Mouse (Mus musculus) heart, embryonic 11.5 days (tissue): ENCODE measurements around the gene Rgl1. TPM values are rescaled to one million over a fixed set of nuclear protein-coding genes. Genes with fewer than 3 reads are reported as not detected.
A peak's percentile ranks its signal among the peaks of the same experiment; 100 is the strongest.
"Not testable (repeated sequence)": the region's sequence is repeated elsewhere in the genome, so short reads cannot be mapped to it uniquely, and the experiment has no call there.

ENCODE experiments used
- ATAC-seq: fragments of 200-750 bp; cut with Nextera tagmentation; replicated peaks from 2 replicates; pipeline ENCODE4 v1.8.0; 2017; ENCODE audit warnings: moderate library complexity; ENCODE audit not compliant: insufficient number of reproducible peaks, low FRiP score, low TSS enrichment
- H3K27ac ChIP-seq: fragments of 300-500 bp; sonication (generic); 2 replicates; pipeline ENCODE4 v1.5.1; 2014; ENCODE audit warnings: mild to moderate bottlenecking, low read depth, low read length
- H3K27me3 ChIP-seq: fragments of 300-500 bp; sonication (generic); 2 replicates; pipeline ENCODE4 v1.6.1; 2014; ENCODE audit warnings: mild to moderate bottlenecking, low read length, mixed read lengths; ENCODE audit not compliant: control insufficient read depth, insufficient read depth
- H3K36me3 ChIP-seq: fragments of 300-500 bp; sonication (generic); 2 replicates; pipeline ENCODE4 v1.6.1; 2014; ENCODE audit warnings: mild to moderate bottlenecking, low read length, moderate library complexity, mixed read lengths; ENCODE audit not compliant: control insufficient read depth, insufficient read depth
- H3K4me1 ChIP-seq: fragments of 300-500 bp; sonication (generic); 2 replicates; pipeline ENCODE4 v1.6.1; 2014; ENCODE audit warnings: low read length; ENCODE audit not compliant: control insufficient read depth, insufficient read depth
- H3K4me2 ChIP-seq: fragments of 300-500 bp; sonication (generic); 2 replicates; pipeline ENCODE4 v1.6.1; 2014; ENCODE audit warnings: mild to moderate bottlenecking, moderate library complexity
- H3K4me3 ChIP-seq: fragments of 300-500 bp; sonication (generic); 2 replicates; pipeline ENCODE4 v1.5.1; 2014; ENCODE audit warnings: low read depth, low read length
- H3K9ac ChIP-seq: fragments of 300-500 bp; sonication (generic); 2 replicates; pipeline ENCODE4 v1.6.1; 2014; ENCODE audit warnings: mild to moderate bottlenecking, low read depth, low read length, moderate library complexity
- H3K9me3 ChIP-seq: fragments of 300-500 bp; sonication (generic); replicated peaks from 2 replicates; pipeline ENCODE4 v1.6.1; 2016; ENCODE audit warnings: low read length; ENCODE audit not compliant: control insufficient read depth
- WGBS: fragments of 180-500 bp; shearing (Covaris S2); extraction: QIAGEN DNeasy Blood & Tissue Kit; methylation state at CpG from one replicate; pipeline ENCODE4 v1.1.7; 2014; ENCODE audit not compliant: insufficient replicate concordance; 5-methylcytosine and 5-hydroxymethylcytosine counted together
- polyA plus RNA-seq: library from polyadenylated mRNA; unstranded; fragments of >200 nt; fragmentation: Nextera tagmentation; extraction: Ambion mirVana; gene quantifications from 2 replicates; pipeline ENCODE4 v1.2.1, GENCODE M21; 2014

The Rgl1 gene
- polyA plus RNA-seq, 1 experiment from 2014 or later, result 61.0 TPM

DNA sequence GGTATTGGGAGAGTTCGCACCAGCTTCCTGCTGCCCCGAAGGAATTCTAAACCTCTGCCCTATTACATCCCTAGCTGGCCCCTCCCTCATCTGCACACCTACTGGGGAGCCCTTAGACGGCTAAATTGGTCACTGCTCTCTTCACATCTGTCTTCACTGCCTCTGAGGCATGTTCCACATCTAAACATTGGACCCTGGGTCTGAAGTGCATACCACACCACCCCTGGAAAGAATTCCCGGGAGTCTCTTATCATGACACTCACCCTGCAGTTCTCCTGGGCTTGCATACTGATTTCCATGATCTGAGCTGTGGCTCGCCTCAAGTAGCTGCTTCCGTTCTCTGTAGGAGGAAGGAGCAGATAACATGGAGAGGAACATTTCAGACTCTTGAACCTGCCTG, 24.7 kb upstream of the Rgl1 start:
- H3K4me2 ChIP-seq, result peak overlapping the region; percentile 45

DNA sequence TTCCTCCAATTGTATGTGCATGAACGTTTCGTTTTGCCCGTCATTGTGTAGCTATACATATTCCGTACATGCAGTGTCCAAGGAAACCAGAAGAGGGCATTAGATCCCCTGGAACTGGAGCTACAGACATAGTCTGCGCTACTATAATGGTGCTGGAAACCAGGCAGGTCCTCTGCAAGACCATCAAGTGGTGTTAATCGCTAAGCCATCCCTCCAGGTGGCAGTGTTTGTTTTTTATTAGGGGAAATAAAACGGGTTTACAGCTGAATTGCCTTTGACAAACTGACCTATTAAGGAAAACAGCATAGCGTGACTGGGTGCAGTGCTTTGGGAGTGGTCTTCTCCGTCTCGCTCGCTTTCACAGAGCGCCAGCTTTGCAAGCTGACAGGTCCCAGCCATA, 24.1 kb upstream of the Rgl1 start:
- peak overlapping the region; percentile 45 for H3K4me2 ChIP-seq
- no peak for ATAC-seq
- WGBS, result 21% methylated on average over 12 of the region's 12 CpGs
- H3K4me1 ChIP-seq, result peaks cover 22% of the 10 kb centered on the region
- no peaks in the 10 kb centered on the region for H3K27me3 ChIP-seq
- no peaks in the 10 kb centered on the region for H3K36me3 ChIP-seq
- no peak overlapping the region for H3K4me3 ChIP-seq
- no peak overlapping the region for H3K9ac ChIP-seq
- peak overlapping the region; percentile 82 for H3K27ac ChIP-seq
- no peaks in the 10 kb centered on the region for H3K9me3 ChIP-seq

More for the DNA sequence above, 24.7 kb upstream of the Rgl1 start:
- no peak overlapping the region for H3K4me3 ChIP-seq
- peak; percentile 74 for ATAC-seq
- no peaks in the 10 kb centered on the region for H3K9me3 ChIP-seq
- peaks cover 22% of the 10 kb centered on the region for H3K4me1 ChIP-seq
- H3K27ac ChIP-seq, result peak overlapping the region; percentile 82
- H3K9ac ChIP-seq, result no peak overlapping the region
- H3K27me3 ChIP-seq, result no peaks in the 10 kb centered on the region
- no peaks in the 10 kb centered on the region for H3K36me3 ChIP-seq
- WGBS, result 5% methylated on average over 6 of the region's 6 CpGs

DNA sequence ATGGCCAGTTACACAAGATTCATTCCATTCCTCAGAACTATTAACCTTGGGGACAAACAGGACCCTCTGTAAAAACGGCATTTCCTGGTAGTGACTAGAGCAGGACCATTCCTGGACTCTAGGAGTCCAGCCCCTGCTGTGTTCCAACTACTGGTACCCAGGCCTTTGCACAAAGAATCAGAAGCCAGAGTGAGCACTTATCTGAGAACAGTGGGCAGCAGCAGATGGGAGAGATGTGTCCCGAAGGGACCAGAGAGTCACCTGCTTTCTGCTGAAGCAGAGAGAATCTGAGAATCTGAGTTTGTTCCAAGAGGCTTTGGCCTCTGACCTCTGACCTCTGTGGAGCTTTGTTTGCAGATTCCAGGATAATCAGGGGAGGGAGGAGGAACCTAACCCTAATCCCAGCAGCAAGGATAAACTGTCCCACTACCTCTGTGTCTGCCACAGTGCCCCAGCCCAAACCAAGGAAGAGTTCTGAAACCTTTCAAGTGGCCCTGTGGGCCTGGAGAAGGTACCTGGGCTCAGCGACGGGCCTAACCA, 22.0 kb upstream of the Rgl1 start:
- H3K4me2 ChIP-seq, result no peak overlapping the region
- WGBS, result 51% methylated on average over 4 of the region's 4 CpGs

DNA sequence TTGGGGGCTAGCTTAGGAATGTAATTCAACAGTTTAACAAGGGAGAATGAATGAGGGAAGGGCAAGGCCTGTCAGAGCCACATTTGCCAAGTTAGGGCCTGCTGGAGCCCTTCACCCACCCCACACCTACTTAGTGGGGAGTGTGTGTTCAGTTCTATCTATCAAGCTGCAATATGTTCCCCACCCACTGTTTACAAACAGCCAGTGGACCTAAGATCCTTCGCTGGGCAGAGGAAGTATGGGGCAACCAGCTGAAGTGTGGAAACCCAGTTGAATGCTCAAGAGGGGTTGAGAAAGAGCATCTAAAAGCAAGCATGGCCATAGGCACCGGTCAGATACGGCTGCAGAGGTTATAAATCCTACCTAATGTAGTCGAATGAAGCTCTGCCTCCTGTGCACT, 20.8 kb upstream of the Rgl1 start:
- H3K27me3 ChIP-seq, result no peaks in the 10 kb centered on the region
- H3K36me3 ChIP-seq, result no peaks in the 10 kb centered on the region
- no peak overlapping the region for H3K4me2 ChIP-seq
- no peaks in the 10 kb centered on the region for H3K9me3 ChIP-seq
- WGBS, result 78% methylated on average over 4 of the region's 4 CpGs
- peaks cover 11% of the 10 kb centered on the region for H3K4me1 ChIP-seq
- no peak overlapping the region for H3K27ac ChIP-seq
- no peak overlapping the region for H3K4me3 ChIP-seq
- no peak for ATAC-seq
- H3K9ac ChIP-seq, result no peak overlapping the region

More for the DNA sequence above, 22.0 kb upstream of the Rgl1 start:
- H3K4me3 ChIP-seq, result no peak overlapping the region
- H3K9me3 ChIP-seq, result no peaks in the 10 kb centered on the region
- no peak for ATAC-seq
- no peak overlapping the region for H3K9ac ChIP-seq
- no peaks in the 10 kb centered on the region for H3K36me3 ChIP-seq
- no peaks in the 10 kb centered on the region for H3K27me3 ChIP-seq
- no peak overlapping the region for H3K27ac ChIP-seq
- peaks cover 16% of the 10 kb centered on the region for H3K4me1 ChIP-seq

DNA sequence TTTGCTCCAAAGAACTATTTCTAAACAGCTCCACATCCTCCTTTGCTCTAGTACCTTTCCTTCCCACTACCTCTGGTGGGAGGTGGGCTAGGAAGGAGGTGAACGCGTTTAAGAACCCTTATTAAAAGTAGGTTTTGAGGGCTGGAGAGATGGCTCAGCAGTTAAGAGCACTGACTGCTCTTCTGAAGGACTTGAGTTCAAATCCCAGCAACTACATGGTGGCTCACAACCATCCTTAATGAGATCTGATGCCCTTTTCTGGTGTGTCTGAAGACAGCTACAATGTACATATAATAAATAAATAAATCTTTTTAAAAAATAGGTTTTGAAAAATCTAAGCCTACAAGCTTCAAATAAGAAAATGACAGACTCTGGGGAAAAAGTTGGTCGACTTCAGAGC, 19.3 kb upstream of the Rgl1 start:
- not testable (repeated sequence) for H3K36me3 ChIP-seq, H3K27me3 ChIP-seq, ATAC-seq, H3K4me3 ChIP-seq, H3K9ac ChIP-seq, H3K9me3 ChIP-seq, H3K4me1 ChIP-seq, H3K27ac ChIP-seq, H3K4me2 ChIP-seq
- 74% methylated on average over 3 of the region's 3 CpGs for WGBS

DNA sequence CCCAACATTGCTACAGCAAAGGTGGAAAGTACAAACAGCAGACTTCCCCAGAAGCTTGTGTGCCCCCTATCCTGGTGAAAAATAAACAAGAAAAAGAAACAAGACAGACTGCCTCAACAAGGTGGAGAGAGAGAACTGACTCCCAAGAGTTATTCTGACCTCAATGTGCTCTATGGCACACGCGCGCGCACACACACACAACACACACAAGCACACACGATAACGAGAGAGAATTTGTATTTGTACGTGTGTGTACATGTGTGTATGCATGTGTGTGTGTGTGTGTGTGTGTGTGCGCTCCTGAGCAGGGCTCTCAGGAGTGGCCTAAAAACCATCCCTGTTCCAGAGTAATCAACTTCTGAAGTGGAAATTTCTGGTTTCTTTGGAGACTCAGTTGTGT, 18.5 kb upstream of the Rgl1 start:
- no peak overlapping the region for H3K27ac ChIP-seq
- no peak overlapping the region for H3K4me2 ChIP-seq
- H3K4me3 ChIP-seq, result no peak overlapping the region
- no peak for ATAC-seq
- no peaks in the 10 kb centered on the region for H3K27me3 ChIP-seq
- WGBS, result 95% methylated on average over 8 of the region's 8 CpGs
- no peaks in the 10 kb centered on the region for H3K36me3 ChIP-seq
- H3K9ac ChIP-seq, result no peak overlapping the region
- H3K4me1 ChIP-seq, result no peaks in the 10 kb centered on the region
- H3K9me3 ChIP-seq, result no peaks in the 10 kb centered on the region

DNA sequence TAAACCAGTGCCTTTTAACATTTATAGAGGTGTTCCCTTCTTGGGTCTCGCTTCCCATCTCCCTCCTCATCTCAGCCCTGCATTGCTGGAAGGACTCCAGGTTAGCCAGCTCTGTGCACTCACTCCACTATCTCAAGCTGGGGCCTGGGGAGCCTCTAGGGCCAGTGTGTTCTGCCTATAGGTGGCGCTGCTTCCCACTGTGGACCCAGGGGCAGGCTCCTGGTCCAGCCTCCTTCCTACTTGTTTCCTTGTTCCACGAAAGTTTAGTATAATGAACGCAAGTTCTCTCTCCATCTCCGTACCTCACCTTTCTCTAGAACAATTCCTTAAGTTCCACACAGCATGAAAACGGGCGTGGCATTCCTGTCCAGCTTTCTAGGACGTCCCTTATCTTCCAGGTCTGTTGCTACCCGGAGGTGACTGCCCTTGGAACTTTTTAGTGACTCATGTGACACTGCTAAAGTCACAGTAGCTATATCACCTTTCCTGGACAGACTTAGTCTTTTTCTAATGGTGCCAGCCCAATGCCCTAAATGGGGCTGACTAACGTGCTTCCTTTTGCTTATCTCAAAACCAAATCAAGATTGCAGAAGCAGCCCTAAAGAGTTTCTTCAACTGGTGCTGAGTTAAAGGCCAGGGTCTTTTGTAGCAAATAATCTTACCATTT, 13.1 kb upstream of the Rgl1 start:
- WGBS, result 25% methylated on average over 10 of the region's 10 CpGs
- H3K4me1 ChIP-seq, result no peaks in the 10 kb centered on the region; the same call in 1 of the 2 replicates
- H3K27ac ChIP-seq, result no peak overlapping the region
- H3K36me3 ChIP-seq, result peaks cover 6% of the 10 kb centered on the region; the same call in 1 of the 2 replicates
- no peaks in the 10 kb centered on the region for H3K9me3 ChIP-seq
- no peak overlapping the region for H3K4me3 ChIP-seq
- H3K4me2 ChIP-seq, result peak overlapping the region; percentile 22; the same call in 1 of the 2 replicates
- ATAC-seq, result 0 out of 2 replicates have a peak, but pooled peaks have one; percentile 52
- no peaks in the 10 kb centered on the region for H3K27me3 ChIP-seq
- no peak overlapping the region for H3K9ac ChIP-seq

DNA sequence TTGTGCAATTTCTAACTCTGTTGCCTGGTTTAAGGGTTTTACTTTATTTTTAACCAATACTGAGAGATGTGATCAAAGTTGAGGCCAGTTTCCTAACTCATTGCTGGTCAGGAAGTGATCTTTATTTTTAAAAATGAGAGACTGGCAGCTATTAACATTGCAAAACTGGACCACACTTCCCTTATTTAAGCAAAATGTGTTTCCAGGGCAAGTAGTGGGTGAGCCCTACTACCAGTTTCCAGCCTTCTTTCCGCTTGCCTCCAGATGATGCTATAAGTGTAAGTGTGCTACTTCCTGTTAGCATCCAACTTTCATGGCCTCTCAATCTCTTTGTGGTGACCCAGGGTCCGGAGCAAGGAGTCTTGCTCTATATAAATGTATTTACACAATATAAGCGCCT, 8.4 kb upstream of the Rgl1 start:
- H3K27me3 ChIP-seq, H3K9me3 ChIP-seq, H3K4me2 ChIP-seq, H3K4me3 ChIP-seq, ATAC-seq, H3K9ac ChIP-seq, H3K27ac ChIP-seq, H3K4me1 ChIP-seq: not testable (repeated sequence)
- WGBS, result 89% methylated on average over 3 of the region's 3 CpGs
- peaks cover 22% of the 10 kb centered on the region for H3K36me3 ChIP-seq

DNA sequence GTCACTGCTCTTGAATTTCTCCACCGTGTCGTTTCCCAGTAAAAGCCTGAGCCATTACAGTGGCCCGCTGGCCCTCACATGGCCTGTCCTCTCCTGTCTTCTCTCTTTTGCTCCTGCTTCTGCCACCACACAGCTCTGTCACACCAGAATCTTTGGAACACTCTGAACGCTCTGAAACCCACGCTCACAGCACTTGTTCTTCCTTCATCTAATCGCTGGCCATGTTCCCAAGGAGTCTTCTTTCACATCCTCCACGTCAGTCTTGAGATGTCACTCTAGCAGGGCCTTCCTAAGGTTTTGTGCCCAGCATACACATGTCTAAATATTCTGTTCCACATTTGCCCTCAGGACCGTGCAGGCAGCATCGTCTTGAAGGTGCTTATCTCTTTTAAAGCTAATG, 4.9 kb upstream of the Rgl1 start:
- Histone ChIP-seq H3K4me1 (no peaks in the 10 kb centered on the region), H3K9me3 (no peaks in the 10 kb centered on the region), H3K4me3 (no peak overlapping the region), H3K36me3 (peaks cover 16% of the 10 kb centered on the region), H3K27ac (no peak overlapping the region), H3K27me3 (no peaks in the 10 kb centered on the region), H3K9ac (no peak overlapping the region), H3K4me2 (no peak overlapping the region)
- ATAC-seq, result no peak
- 92% methylated on average over 9 of the region's 9 CpGs for WGBS
